Mouse (Mus musculus) heart, embryonic 10.5 days (tissue): ENCODE measurements around the gene Ctc1. TPM values are rescaled to one million over a fixed set of nuclear protein-coding genes. Genes with fewer than 3 reads are reported as not detected.
A peak's percentile ranks its signal among the peaks of the same experiment; 100 is the strongest.
"Not testable (repeated sequence)": the region's sequence is repeated elsewhere in the genome, so short reads cannot be mapped to it uniquely, and the experiment has no call there.

Source experiments
- DNase-seq: peaks from one replicate; pipeline ENCODE4 v3.0.0-alpha.2; 2017; ENCODE audit warnings: low spot score
- H3K27ac ChIP-seq: fragments of 300-500 bp; sonication (generic); 2 replicates; pipeline ENCODE4 v1.5.1; 2016; ENCODE audit warnings: mild to moderate bottlenecking
- H3K27me3 ChIP-seq: fragments of 300-500 bp; sonication (generic); 2 replicates; pipeline ENCODE4 v1.6.1; 2016; ENCODE audit warnings: mild to moderate bottlenecking; ENCODE audit not compliant: poor library complexity, insufficient read depth, severe bottlenecking
- H3K36me3 ChIP-seq: fragments of 300-500 bp; sonication (generic); 2 replicates; pipeline ENCODE4 v1.6.1; 2016; ENCODE audit warnings: mild to moderate bottlenecking, moderate library complexity
- H3K4me1 ChIP-seq: fragments of 300-500 bp; sonication (generic); 2 replicates; pipeline ENCODE4 v1.6.1; 2016; ENCODE audit warnings: mild to moderate bottlenecking
- H3K4me3 ChIP-seq: fragments of 300-500 bp; sonication (generic); 2 replicates; pipeline ENCODE4 v1.5.1; 2016; ENCODE audit warnings: mild to moderate bottlenecking, moderate library complexity
- H3K9me3 ChIP-seq: fragments of 300-500 bp; sonication (generic); 2 replicates; pipeline ENCODE4 v1.6.1; 2016; ENCODE audit warnings: mild to moderate bottlenecking, moderate library complexity
- WGBS: fragments of 180-500 bp; shearing (Covaris S2); methylation state at CpG from one replicate; pipeline ENCODE4 v1.1.7; 2016; 5-methylcytosine and 5-hydroxymethylcytosine counted together
- polyA plus RNA-seq: library from polyadenylated mRNA; unstranded; fragments of >200 nt; fragmentation: Nextera tagmentation; extraction: Ambion mirVana; gene quantifications from 2 replicates; pipeline ENCODE4 v1.2.1, GENCODE M21; 2016

The Ctc1 gene
- polyA plus RNA-seq, 1 experiment from 2014 or later, result 69.0 TPM

DNA sequence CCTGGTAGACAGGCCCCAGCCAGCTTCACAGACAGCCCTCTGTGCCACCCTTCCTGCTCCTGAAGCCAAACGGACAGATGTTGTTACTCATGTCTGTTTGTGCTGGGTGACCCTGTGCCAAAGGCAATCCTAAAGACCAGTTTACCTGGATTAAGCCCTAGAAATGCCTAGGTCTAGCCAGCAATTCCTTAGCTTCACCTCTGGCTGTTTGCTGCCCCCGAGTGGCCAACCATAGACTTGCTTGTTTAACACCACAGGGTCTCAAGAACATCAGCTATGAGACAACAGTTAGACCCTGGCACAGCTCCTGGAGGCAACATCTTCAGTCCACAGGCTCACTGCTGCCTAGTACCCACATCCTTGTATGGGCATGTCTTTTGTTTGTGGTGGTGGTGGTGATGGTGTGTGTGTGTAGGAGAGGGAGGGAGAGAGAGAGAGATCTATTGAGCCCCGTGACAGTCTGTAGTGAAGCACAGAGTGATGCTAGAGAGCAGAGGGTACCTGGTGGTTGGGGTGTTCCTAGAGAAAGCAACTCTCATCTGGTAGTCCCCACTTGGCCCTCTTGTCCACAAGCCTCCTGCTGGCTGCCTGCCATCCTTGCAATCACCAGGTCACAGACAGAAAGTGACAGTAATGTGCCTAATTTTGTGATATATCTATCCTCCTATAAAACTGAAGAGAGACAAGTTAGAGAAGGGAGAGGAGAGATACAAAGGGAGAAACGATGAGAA lies 32.9 kb upstream of the Ctc1 start:
- no peaks in the 10 kb centered on the region for H3K27me3 ChIP-seq
- peaks cover 15% of the 10 kb centered on the region for H3K36me3 ChIP-seq
- no peaks in the 10 kb centered on the region for H3K4me1 ChIP-seq
- no peak for DNase-seq
- H3K9me3 ChIP-seq, result no peaks in the 10 kb centered on the region
- WGBS, result 30% methylated on average over 4 of the region's 4 CpGs
- H3K27ac ChIP-seq, result no peak overlapping the region
- no peak overlapping the region for H3K4me3 ChIP-seq

DNA sequence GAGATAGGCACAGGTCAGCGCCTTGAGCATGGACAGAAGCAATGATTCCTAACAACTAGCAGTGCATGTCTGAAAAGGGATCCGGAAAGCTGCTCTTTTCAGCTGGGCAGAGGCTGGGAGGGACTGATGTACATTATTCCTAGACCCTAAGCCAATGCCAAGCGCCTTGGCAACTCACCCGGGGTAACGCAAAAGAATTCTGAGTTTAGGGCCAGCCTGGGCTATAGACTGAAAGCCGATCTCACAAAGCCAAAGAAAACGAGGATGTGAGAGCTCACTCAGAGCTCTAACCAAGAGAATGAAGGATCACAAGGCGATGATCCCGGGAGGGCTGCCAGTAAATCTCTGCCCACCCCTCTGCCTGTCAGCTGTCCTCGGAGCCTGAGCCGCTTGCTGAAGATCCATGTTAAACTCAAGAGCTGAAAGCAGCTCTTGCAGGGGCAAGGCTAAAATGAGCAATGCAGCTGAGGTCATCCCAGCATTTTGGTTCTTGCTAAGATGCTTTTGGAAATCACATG lies 28.3 kb upstream of the Ctc1 start:
- H3K36me3 ChIP-seq, result peaks cover 59% of the 10 kb centered on the region
- H3K4me1 ChIP-seq, result 0 out of 2 replicates have a peak, but pooled peaks cover 2% of the 10 kb centered on the region
- no peak for DNase-seq
- H3K4me3 ChIP-seq, result no peak overlapping the region
- H3K27me3 ChIP-seq, result no peaks in the 10 kb centered on the region
- WGBS, result 92% methylated on average over 11 of the region's 11 CpGs
- no peak overlapping the region for H3K27ac ChIP-seq
- H3K9me3 ChIP-seq, result no peaks in the 10 kb centered on the region

DNA sequence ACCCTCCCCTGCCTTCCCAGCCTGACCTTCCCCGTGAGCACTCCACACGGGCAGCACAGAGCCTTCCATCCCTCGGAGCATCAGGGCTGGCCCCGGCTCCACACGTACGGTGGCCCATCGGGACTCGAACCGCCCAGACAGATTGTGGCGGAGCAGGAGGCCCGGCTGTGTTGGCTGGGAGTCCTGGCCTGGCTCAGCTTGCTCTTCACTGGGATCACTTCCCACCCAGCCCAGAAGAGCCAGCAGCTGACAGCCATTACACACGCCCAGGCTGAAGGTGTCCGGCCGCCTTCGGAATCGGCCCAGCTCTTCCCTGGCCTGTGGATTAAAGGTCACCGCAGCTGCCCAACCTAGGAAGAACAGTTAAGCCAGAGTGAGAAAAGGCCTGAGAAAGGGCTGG lies 27.4 kb upstream of the Ctc1 start:
- Histone ChIP-seq H3K4me1 (0 out of 2 replicates have a peak, but pooled peaks cover 2% of the 10 kb centered on the region), H3K9me3 (no peaks in the 10 kb centered on the region), H3K36me3 (peaks cover 69% of the 10 kb centered on the region), H3K27me3 (no peaks in the 10 kb centered on the region), H3K27ac (no peak overlapping the region), H3K4me3 (no peak overlapping the region)
- 93% methylated on average over 17 of the region's 17 CpGs for WGBS
- no peak for DNase-seq

GRCm38 (mm10) chr11:68993122-68993521 lies 22.6 kb upstream of the Ctc1 start:
- 92% methylated on average over 7 of the region's 7 CpGs for WGBS
- no peaks in the 10 kb centered on the region for H3K27me3 ChIP-seq
- H3K4me1 ChIP-seq, result 0 out of 2 replicates have a peak, but pooled peaks cover 2% of the 10 kb centered on the region
- H3K9me3 ChIP-seq, result no peaks in the 10 kb centered on the region
- no peak for DNase-seq
- no peak overlapping the region for H3K27ac ChIP-seq
- H3K36me3 ChIP-seq, result peaks cover 98% of the 10 kb centered on the region
- no peak overlapping the region for H3K4me3 ChIP-seq

DNA sequence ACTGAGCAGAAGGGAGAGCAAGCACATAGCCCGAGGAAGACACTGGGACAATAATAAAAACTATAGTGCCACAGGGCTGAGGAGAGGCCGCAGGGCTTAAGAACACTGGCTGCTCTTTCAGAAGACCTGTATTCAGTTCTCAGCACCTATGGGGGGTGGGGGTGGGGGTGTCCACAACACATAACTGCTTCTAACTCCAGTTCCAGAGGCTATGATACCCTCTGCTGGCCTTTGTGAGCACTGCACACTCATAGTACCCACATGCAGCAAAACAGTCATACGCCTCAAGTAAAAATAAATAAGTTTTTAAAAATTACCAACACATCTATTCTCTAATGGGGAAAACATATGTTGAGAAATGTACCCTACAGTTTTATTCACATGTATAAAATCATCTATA lies 21.3 kb upstream of the Ctc1 start:
- Histone ChIP-seq H3K4me1 (0 out of 2 replicates have a peak, but pooled peaks cover 2% of the 10 kb centered on the region), H3K27me3 (no peaks in the 10 kb centered on the region), H3K9me3 (no peaks in the 10 kb centered on the region), H3K27ac (no peak overlapping the region), H3K36me3 (peaks cover 100% of the 10 kb centered on the region), H3K4me3 (no peak overlapping the region)
- 93% methylated on average over 3 of the region's 3 CpGs for WGBS
- no peak for DNase-seq

DNA sequence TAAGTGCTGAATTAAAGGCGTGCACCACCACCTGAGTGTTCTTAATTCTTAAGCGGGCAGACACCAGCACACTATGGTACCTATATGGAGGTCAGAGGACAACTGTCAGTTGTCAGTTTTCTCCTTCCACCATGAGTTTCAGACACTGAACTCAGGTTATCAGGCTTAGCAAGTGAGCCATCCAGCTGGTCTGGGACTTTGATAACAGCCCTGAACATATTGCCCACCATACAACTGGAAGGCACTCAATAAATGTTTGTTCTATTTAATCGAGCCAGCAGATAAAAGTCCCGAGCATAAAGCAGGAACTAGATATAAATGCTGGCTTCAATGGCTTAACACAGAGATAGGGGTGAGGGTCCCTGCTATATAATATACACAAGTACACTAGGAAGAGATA lies 18.6 kb upstream of the Ctc1 start:
- no peaks in the 10 kb centered on the region for H3K9me3 ChIP-seq
- WGBS, result 88% methylated on average over 4 of the region's 4 CpGs
- H3K4me1 ChIP-seq, result no peaks in the 10 kb centered on the region
- no peak overlapping the region for H3K27ac ChIP-seq
- no peak overlapping the region for H3K4me3 ChIP-seq
- no peak for DNase-seq
- H3K27me3 ChIP-seq, result no peaks in the 10 kb centered on the region
- peaks cover 100% of the 10 kb centered on the region for H3K36me3 ChIP-seq

DNA sequence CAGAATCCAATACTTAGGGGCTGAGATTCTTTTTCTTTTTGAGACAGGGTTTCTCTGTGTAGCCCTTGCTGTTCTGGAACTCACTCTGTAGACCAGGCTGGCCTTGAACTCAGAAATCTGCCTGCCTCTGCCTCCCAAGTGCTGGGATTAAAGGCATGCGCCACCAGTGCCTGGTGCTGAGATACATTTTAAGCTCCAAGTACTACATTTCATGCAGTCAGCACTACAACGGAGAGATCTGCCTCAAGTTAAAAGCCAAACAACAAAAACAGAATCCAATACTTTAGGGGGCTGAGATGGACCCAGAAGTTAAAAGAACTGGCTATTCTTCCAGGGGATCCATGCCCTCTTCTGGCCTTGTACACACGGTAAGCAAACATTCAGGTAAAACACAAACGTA lies 12.9 kb upstream of the Ctc1 start:
- H3K9me3 ChIP-seq, H3K4me3 ChIP-seq, DNase-seq, H3K27me3 ChIP-seq, H3K4me1 ChIP-seq, H3K27ac ChIP-seq: not testable (repeated sequence)
- peaks cover 60% of the 10 kb centered on the region for H3K36me3 ChIP-seq
- 92% methylated on average over 4 of the region's 4 CpGs for WGBS

DNA sequence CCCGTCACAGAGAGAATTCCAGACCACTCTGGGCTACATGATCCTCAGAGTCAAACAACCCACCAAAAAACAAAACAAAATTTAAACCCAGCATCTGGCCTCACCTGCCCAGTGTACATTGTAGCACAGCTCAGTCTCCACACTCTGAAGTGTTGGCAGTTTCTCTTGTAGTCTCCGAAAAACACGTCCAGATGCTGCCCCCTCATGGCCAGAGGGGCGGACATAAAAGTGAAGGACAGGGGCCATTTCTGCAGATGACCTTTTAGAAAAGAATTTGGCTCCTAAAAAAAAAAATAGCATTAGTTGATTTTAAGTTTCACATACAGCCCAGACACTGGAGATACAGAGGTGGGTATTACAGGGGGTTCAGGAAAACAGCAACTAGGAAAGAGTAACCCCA lies 12.1 kb upstream of the Ctc1 start:
- H3K4me3 ChIP-seq, result no peak overlapping the region
- H3K27me3 ChIP-seq, result no peaks in the 10 kb centered on the region
- H3K4me1 ChIP-seq, result peaks cover 10% of the 10 kb centered on the region; the same call in 1 of the 2 replicates
- no peak overlapping the region for H3K27ac ChIP-seq
- 49% methylated on average over 4 of the region's 4 CpGs for WGBS
- peaks cover 52% of the 10 kb centered on the region for H3K36me3 ChIP-seq
- no peak for DNase-seq
- no peaks in the 10 kb centered on the region for H3K9me3 ChIP-seq

- H3K27ac ChIP-seq, result no peak overlapping the region
- no peaks in the 10 kb centered on the region for H3K27me3 ChIP-seq
- no peak for DNase-seq
- peaks cover 36% of the 10 kb centered on the region for H3K36me3 ChIP-seq
- H3K4me3 ChIP-seq, result no peak overlapping the region
- H3K9me3 ChIP-seq, result no peaks in the 10 kb centered on the region
- 83% methylated on average over 7 of the region's 7 CpGs for WGBS
- peaks cover 10% of the 10 kb centered on the region; the same call in 1 of the 2 replicates for H3K4me1 ChIP-seq
Measured at GRCm38 (mm10) chr11:69005193-69005592, 10.5 kb upstream of the Ctc1 start.

DNA sequence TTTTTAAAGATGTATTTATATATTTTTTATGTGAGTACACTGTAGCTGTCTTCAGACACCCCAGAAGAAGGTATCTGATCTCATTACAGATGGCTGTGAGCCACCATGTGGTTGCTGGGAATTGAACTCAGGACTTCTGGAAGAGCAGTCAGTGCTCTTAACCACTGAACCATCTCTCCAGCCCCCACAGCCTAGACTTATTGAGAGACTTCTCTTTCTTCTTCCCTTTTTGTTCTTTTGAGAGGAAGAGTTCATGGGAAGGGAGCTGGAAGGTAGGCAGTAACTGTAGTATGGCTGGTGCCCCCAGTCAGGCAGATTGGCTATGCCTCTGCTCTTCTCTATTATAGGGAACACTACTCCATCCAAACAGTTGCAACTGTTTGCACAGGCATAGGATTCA lies 9.1 kb upstream of the Ctc1 start:
- not testable (repeated sequence) for H3K27ac ChIP-seq, DNase-seq, H3K4me3 ChIP-seq, H3K27me3 ChIP-seq, H3K9me3 ChIP-seq
- Histone ChIP-seq H3K4me1 (peaks cover 20% of the 10 kb centered on the region), H3K36me3 (peaks cover 23% of the 10 kb centered on the region)

DNA sequence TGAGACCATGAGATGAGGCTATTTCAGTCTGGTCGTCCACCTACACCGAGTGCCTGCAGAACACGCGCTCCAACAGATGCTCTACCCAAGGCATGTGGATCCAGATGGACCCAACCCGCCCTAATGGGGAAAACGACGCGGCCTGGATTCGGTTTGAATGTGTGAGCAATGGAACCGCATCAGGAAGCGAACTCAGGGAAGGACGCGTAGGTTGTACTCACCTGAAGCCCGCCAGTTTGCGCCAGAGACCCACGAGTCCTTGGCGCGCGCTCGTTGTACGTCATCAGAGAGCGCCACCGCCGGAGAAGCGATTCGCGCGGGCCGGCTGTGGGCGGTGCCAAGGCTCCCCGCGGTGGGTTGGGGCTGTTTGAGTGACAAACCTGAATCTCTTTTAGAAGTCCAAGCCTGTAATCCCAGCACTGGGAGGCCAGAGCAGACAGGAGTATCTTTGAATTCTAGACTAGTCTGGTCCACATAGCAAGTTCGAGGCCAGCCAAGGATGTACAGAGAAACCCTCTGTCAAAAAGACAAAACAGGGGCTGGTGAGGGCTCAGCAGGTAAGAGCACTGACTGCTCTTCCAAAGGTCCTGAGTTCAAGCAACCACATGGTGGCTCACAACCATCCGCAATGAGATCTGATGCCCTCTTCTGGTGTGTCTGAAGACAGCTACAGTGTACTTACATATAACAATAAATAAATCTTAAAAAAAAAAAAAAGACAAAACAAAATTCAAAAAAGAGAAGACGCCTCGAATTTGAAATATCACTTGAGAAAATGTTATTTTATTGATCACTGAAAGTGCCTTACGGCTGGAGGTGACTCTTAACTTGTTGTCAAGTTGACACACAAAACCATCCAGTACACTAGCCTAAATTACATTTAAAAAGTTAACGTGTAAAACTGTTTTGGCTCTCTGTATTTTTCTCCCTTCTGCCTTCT lies 7.3 kb upstream of the Ctc1 start, which contains the start of gene Pfas:
Gene Pfas (minus strand): TSS at position 279 of the 940 bp plus-strand sequence.
- 9% methylated on average over 38 of the region's 38 CpGs for WGBS
- H3K4me1 ChIP-seq, result peaks cover 21% of the 10 kb centered on the region

GRCm38 (mm10) chr11:69009508-69009907 lies 6.2 kb upstream of the Ctc1 start:
- Histone ChIP-seq H3K36me3 (peaks cover 4% of the 10 kb centered on the region; the same call in 1 of the 2 replicates), H3K4me1 (peaks cover 21% of the 10 kb centered on the region), H3K4me3 (no peak overlapping the region), H3K9me3 (no peaks in the 10 kb centered on the region), H3K27ac (no peak overlapping the region), H3K27me3 (no peaks in the 10 kb centered on the region)
- no peak for DNase-seq
- WGBS, result 94% methylated on average over 1 of the region's 1 CpGs

More for the DNA sequence above, 7.3 kb upstream of the Ctc1 start, which contains the start of gene Pfas:
- H3K4me3 ChIP-seq, result peak within 1 kb of the TSS; percentile 88
- H3K9me3 ChIP-seq, result no peaks in the 10 kb centered on the region
- peak; percentile 98 for DNase-seq
- peaks cover 5% of the 10 kb centered on the region; the same call in 1 of the 2 replicates for H3K36me3 ChIP-seq
- H3K27ac ChIP-seq, result peak within 1 kb of the TSS; percentile 91
- H3K27me3 ChIP-seq, result no peaks in the 10 kb centered on the region
